Comparison of ENCODE assay signal across 21 mouse cellular contexts in genomic region chr16:35189420-35190141, GRCm38 (mm10). TPM values are rescaled to one million over a fixed set of nuclear protein-coding genes. Genes with fewer than 3 reads are reported as not detected.
A peak's percentile ranks its signal among the peaks of the same experiment; 100 is the strongest.
DNase-seq lines count a peak whose midpoint lies in the region; ATAC-seq and TF ChIP-seq lines count a peak whose summit lies in the region.
"Had no signal": no experiment of that assay in that cellular context is flagged by ENCODE, and none has a peak within 500 bp of the region (broad histone marks: within the 10 kb centered on the region; RNA-seq: fewer than 3 reads in every experiment).

No protein-coding gene starts in this region.

- H3K4me1 ChIP-seq in heart, postnatal 0 days (ENCODE audit: control insufficient read depth, insufficient read depth): peaks cover 44% of the 10 kb centered on the region
- peaks cover 10% of the 10 kb centered on the region for H3K4me1 ChIP-seq in lung, embryonic 14.5 days (ENCODE audit: insufficient read depth)
- H3K4me1 ChIP-seq in lung, adult 2 months (ENCODE audit: control insufficient read depth, insufficient read depth, low read length): peaks cover 4% of the 10 kb centered on the region
- no peaks in the 10 kb centered on the region for H3K4me1 ChIP-seq in intestine, postnatal 0 days (replicated peaks; ENCODE audit: control insufficient read depth, insufficient read depth, low read length)
- H3K4me1 ChIP-seq in stomach, embryonic 15.5 days: peaks cover 21% of the 10 kb centered on the region
- H3K4me1 ChIP-seq: midbrain, embryonic 15.5 days had no signal

- DNase-seq in heart, postnatal 0 days (ENCODE audit: low spot score): no peak
- DNase-seq in heart, postnatal 4 days: no peak
- DNase-seq in lung, embryonic 14.5 days: peak; percentile 79
- DNase-seq in lung, adult 2 months: no peak
- no peak for DNase-seq in ovary, postnatal 36 days (ENCODE audit: low spot score)
- DNase-seq in urinary bladder, postnatal 14 days (ENCODE audit: low spot score): no peak
- DNase-seq: gastrocnemius, adult 2 months; kidney, adult 18-20 months; right cerebral cortex, adult 18-20 months; spleen, adult 18-20 months; thymus, postnatal 36 days had no signal

- H3K36me3 ChIP-seq in heart, postnatal 0 days (replicated peaks; ENCODE audit: control insufficient read depth, insufficient read depth, low read length): no peaks in the 10 kb centered on the region
- no peaks in the 10 kb centered on the region for H3K36me3 ChIP-seq in lung, embryonic 14.5 days (ENCODE audit: insufficient read depth)
- no peaks in the 10 kb centered on the region for H3K36me3 ChIP-seq in intestine, postnatal 0 days (ENCODE audit: control insufficient read depth, insufficient read depth)
- no peaks in the 10 kb centered on the region for H3K36me3 ChIP-seq in stomach, embryonic 15.5 days
- H3K36me3 ChIP-seq: embryonic facial prominence, embryonic 12.5 days; hindbrain, embryonic 12.5 days; midbrain, embryonic 15.5 days had no signal

- no peak for TF ChIP-seq POLR2A in lung, adult 2 months (IDR thresholded peaks at IDR 0.05; ENCODE audit: borderline replicate concordance, extremely low read depth, low read depth, low read length)

- H3K27me3 ChIP-seq in heart, postnatal 0 days (ENCODE audit: control insufficient read depth, insufficient read depth, low read length): no peaks in the 10 kb centered on the region
- no peaks in the 10 kb centered on the region for H3K27me3 ChIP-seq in lung, embryonic 14.5 days (ENCODE audit: insufficient read depth, low read length)
- H3K27me3 ChIP-seq in intestine, postnatal 0 days (replicated peaks; ENCODE audit: control insufficient read depth, insufficient read depth, low read length): no peaks in the 10 kb centered on the region
- H3K27me3 ChIP-seq in stomach, embryonic 15.5 days (replicated peaks): no peaks in the 10 kb centered on the region
- H3K27me3 ChIP-seq: embryonic facial prominence, embryonic 12.5 days; midbrain, embryonic 15.5 days had no signal

- ATAC-seq in heart, postnatal 0 days (ENCODE audit: insufficient read depth, low read depth): no peak
- peak; percentile 84 for ATAC-seq in lung, embryonic 14.5 days (ENCODE audit: insufficient read depth)
- no peak for ATAC-seq in intestine, postnatal 0 days
- ATAC-seq in stomach, embryonic 15.5 days (ENCODE audit: insufficient read depth, low FRiP score, low read depth): peak; percentile 41; the same call in 1 of the 2 replicates
- ATAC-seq: forebrain, embryonic 16.5 days; midbrain, embryonic 15.5 days had no signal

- H3K4me2 ChIP-seq in heart, postnatal 0 days (ENCODE audit: low read depth, low read length): no peak overlapping the region
- no peak overlapping the region for H3K4me2 ChIP-seq in lung, embryonic 14.5 days
- H3K4me2 ChIP-seq in intestine, postnatal 0 days (replicated peaks; ENCODE audit: low read depth): no peak overlapping the region
- no peak overlapping the region for H3K4me2 ChIP-seq in stomach, embryonic 15.5 days
- H3K4me2 ChIP-seq: embryonic facial prominence, embryonic 12.5 days; hindbrain, embryonic 12.5 days; midbrain, embryonic 15.5 days had no signal

- no peak for TF ChIP-seq EP300 in heart, postnatal 0 days (IDR thresholded peaks at IDR 0.05; ENCODE audit: low read depth)

- H3K27ac ChIP-seq in heart, postnatal 0 days (ENCODE audit: low read depth): no peak overlapping the region
- H3K27ac ChIP-seq in lung, embryonic 14.5 days (ENCODE audit: low read depth): no peak overlapping the region
- no peak overlapping the region for H3K27ac ChIP-seq in intestine, postnatal 0 days (ENCODE audit: low read depth, low read length)
- H3K27ac ChIP-seq in stomach, embryonic 15.5 days: no peak overlapping the region
- H3K27ac ChIP-seq: embryonic facial prominence, embryonic 12.5 days; gastrocnemius, adult 2 months; hindbrain, embryonic 12.5 days; liver, embryonic 14.5 days; midbrain, embryonic 15.5 days had no signal

- 66% methylated on average over 11 of the region's 11 CpGs for WGBS in heart, postnatal 0 days
- 49% methylated on average over 11 of the region's 11 CpGs for WGBS in lung, embryonic 14.5 days
- 53% methylated on average over 11 of the region's 11 CpGs for WGBS in lung, adult 2 months
- WGBS in intestine, postnatal 0 days: 32% methylated on average over 11 of the region's 11 CpGs
- 52% methylated on average over 11 of the region's 11 CpGs for WGBS in stomach, embryonic 15.5 days

- no peaks in the 10 kb centered on the region for H3K9me3 ChIP-seq in heart, postnatal 0 days (replicated peaks; ENCODE audit: control insufficient read depth, low read length)
- no peaks in the 10 kb centered on the region for H3K9me3 ChIP-seq in lung, embryonic 14.5 days (ENCODE audit: low read depth, low read length)
- no peaks in the 10 kb centered on the region for H3K9me3 ChIP-seq in intestine, postnatal 0 days (ENCODE audit: control insufficient read depth)
- no peaks in the 10 kb centered on the region for H3K9me3 ChIP-seq in stomach, embryonic 15.5 days
- H3K9me3 ChIP-seq: hindbrain, embryonic 12.5 days; megakaryocyte, embryonic 14.5 days; midbrain, embryonic 15.5 days had no signal

- H3K9ac ChIP-seq in heart, postnatal 0 days (replicated peaks; ENCODE audit: low read depth, low read length): 0 out of 2 replicates have a peak overlapping the region, but pooled peaks have one; percentile 15
- no peak overlapping the region for H3K9ac ChIP-seq in lung, embryonic 14.5 days
- H3K9ac ChIP-seq in intestine, postnatal 0 days (ENCODE audit: low read depth, low read length): no peak overlapping the region
- no peak overlapping the region for H3K9ac ChIP-seq in stomach, embryonic 15.5 days
- H3K9ac ChIP-seq: embryonic facial prominence, embryonic 12.5 days; hindbrain, embryonic 12.5 days; liver, embryonic 14.5 days; midbrain, embryonic 15.5 days had no signal

- no peak overlapping the region for H3K4me3 ChIP-seq in heart, postnatal 0 days (ENCODE audit: low read depth, low read length)
- no peak overlapping the region for H3K4me3 ChIP-seq in lung, embryonic 14.5 days (ENCODE audit: low read depth, low read length)
- H3K4me3 ChIP-seq in lung, adult 2 months (replicated peaks; ENCODE audit: extremely low read depth, low read depth, low read length): no peak overlapping the region
- no peak overlapping the region for H3K4me3 ChIP-seq in intestine, postnatal 0 days (ENCODE audit: low read depth, low read length)
- H3K4me3 ChIP-seq in stomach, embryonic 15.5 days (replicated peaks): no peak overlapping the region
- H3K4me3 ChIP-seq: embryonic facial prominence, embryonic 12.5 days; gastrocnemius, adult 2 months; hindbrain, embryonic 12.5 days; megakaryocyte, embryonic 14.5 days; midbrain, embryonic 15.5 days had no signal

- no peak for TF ChIP-seq CTCF in heart, postnatal 0 days (IDR thresholded peaks at IDR 0.05; ENCODE audit: low read depth)
- no peak for TF ChIP-seq CTCF in lung, embryonic 14.5 days (IDR thresholded peaks at IDR 0.05; ENCODE audit: low read depth)
- no peak for TF ChIP-seq CTCF in lung, adult 2 months (IDR thresholded peaks at IDR 0.05; ENCODE audit: insufficient read depth, low read length)
- TF ChIP-seq CTCF in intestine, postnatal 0 days (IDR thresholded peaks at IDR 0.05; ENCODE audit: low read depth): peak; percentile 32

RNA-seq across cellular contexts. Expression of gene Adcy5, which starts 34.9 kb away (rescaled TPM):
- total RNA-seq in heart, postnatal 0 days (2014; rRNA removed; ENCODE audit: low replicate concordance): 81.4 and 84.7 TPM in 2 replicates
- polyA plus RNA-seq in heart, postnatal 0 days (2015; fragmentation: Nextera tagmentation; extraction: Ambion mirVana): 9.6 and 11.3 TPM in 2 replicates
- 10 to 100 TPM; 65.2 to 65.7 TPM for total RNA-seq in heart, postnatal 4 days (2021)
- polyA plus RNA-seq in lung, embryonic 14.5 days (2014; fragmentation: Nextera tagmentation; extraction: Ambion mirVana): 1.8 and 1.9 TPM in 2 replicates
- 17.5 and 18.3 TPM in 2 replicates for polyA plus RNA-seq in lung, adult 2 months (2012; rRNA removed)
- 1.8 and 2.0 TPM in 2 replicates for polyA plus RNA-seq in intestine, postnatal 0 days (2015; fragmentation: Nextera tagmentation; extraction: Ambion mirVana)
- polyA plus RNA-seq in stomach, embryonic 15.5 days (2015; fragmentation: Nextera tagmentation; extraction: Ambion mirVana): 3.0 and 3.3 TPM in 2 replicates
- total RNA-seq: common myeloid progenitor, adult 5-6 weeks; granulocyte monocyte progenitor cell, adult 5-6 weeks had no signal

Comparison
In these comparisons a context has a peak if more than half of its experiments do, and no peak if none do; other contexts are left out.
1. ATAC-seq: peak in lung, embryonic 14.5 days (single experiment) and stomach, embryonic 15.5 days (single experiment); none in heart, postnatal 0 days (single experiment) and intestine, postnatal 0 days (single experiment).